Mouse (Mus musculus): ENCODE measurements around the gene Ccdc92b. TPM values are rescaled to one million over a fixed set of nuclear protein-coding genes. Genes with fewer than 3 reads are reported as not detected.

Ccdc92b gene
- total RNA-seq, 1 experiment, result 1.8 TPM

DNA sequence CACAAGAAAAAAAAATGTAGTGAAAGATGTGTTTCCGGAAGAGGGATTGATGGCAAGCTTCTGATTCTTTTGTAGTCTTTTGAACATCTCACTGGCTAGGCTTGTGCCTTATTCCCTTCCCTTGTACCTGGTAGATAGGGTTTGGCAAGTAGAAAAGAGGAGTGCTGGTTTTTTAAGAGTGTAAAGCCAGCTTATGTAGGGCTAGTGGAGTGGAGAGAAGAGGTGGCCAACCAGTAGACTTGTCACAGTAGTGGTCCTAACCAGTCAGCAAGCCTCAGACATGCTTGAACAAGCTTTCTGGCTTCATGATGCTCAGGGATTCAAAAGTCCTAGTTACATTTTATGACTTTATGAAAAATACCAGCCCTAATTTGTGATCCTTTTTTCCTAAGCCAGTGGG, 51.6 kb downstream of the Ccdc92b start:
- TF ChIP-seq ZC3H11A (IDR thresholded peaks at IDR 0.05; ENCODE audit: borderline replicate concordance, low read depth, low read length) (no peak), ZNF384 (IDR thresholded peaks at IDR 0.05; ENCODE audit: low read depth, low read length) (no peak), CHD2 (IDR thresholded peaks at IDR 0.05; ENCODE audit: low read depth, low read length) (no peak), MAFK (IDR thresholded peaks at IDR 0.05; ENCODE audit: insufficient read depth, low read depth, low read length) (no peak), HCFC1 (IDR thresholded peaks at IDR 0.05; ENCODE audit: borderline replicate concordance, insufficient read depth, low read length) (no peak)
- no peak overlapping the region for H3K9ac ChIP-seq (ENCODE audit: insufficient read depth, low read depth, low read length, poor library complexity, severe bottlenecking)
- H3K4me1 ChIP-seq (ENCODE audit: control insufficient read depth in 2 of 2, insufficient read depth in 2 of 2, low read length in 2 of 2, poor library complexity in 1 of 2), result no peaks in the 10 kb centered on the region
- H3K4me3 ChIP-seq (ENCODE audit: insufficient read depth in 1 of 2, low read depth in 1 of 2, low read length in 2 of 2, poor library complexity in 1 of 2, severe bottlenecking in 1 of 2), result no peak overlapping the region
- H3K27ac ChIP-seq (ENCODE audit: insufficient read depth, low read depth, low read length, poor library complexity, severe bottlenecking), result no peak overlapping the region
- no peaks in the 10 kb centered on the region for H3K9me3 ChIP-seq (ENCODE audit: control insufficient read depth, insufficient read depth, low read depth, low read length)
- no peak for DNase-seq (ENCODE audit: low read depth, low spot score)
- H3K36me3 ChIP-seq (ENCODE audit: control insufficient read depth, insufficient read depth, low read length, poor library complexity, severe bottlenecking), result peaks cover 48% of the 10 kb centered on the region
- in situ Hi-C loops (cut with MboI; ENCODE audit: low sequenced_read_pairs in 2 of 2, unreplicated experiment in 2 of 2), result loop anchor here (10.0 to 25.0 kb wide), 2 partner anchors 816 to 834 kb away; partner anchors contain the start of gene Prpf8 (in 1 of the 2)

DNA sequence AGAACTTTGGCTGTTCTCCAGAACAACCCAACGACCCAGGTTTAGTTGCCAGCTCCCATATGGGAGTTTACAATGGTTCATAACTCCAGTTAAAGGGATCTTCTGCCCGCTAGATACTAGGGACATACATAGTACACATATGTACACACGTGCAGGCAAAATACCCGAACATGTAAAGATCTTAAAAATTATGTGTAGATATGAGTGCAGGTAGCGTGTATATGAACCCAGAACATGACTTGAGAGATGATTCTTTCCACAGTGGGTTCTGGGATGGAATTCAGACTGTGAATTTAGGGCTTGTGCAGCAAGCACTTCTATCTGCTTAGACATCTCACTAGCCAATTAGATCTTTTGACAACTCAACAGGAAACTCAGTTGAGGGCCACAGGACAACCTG, 52.4 kb downstream of the Ccdc92b start:
- H3K4me3 ChIP-seq (ENCODE audit: insufficient read depth in 1 of 2, low read depth in 1 of 2, low read length in 2 of 2, poor library complexity in 1 of 2, severe bottlenecking in 1 of 2), result no peak overlapping the region
- H3K9ac ChIP-seq (ENCODE audit: insufficient read depth, low read depth, low read length, poor library complexity, severe bottlenecking), result no peak overlapping the region
- H3K36me3 ChIP-seq (ENCODE audit: control insufficient read depth, insufficient read depth, low read length, poor library complexity, severe bottlenecking), result peaks cover 40% of the 10 kb centered on the region
- in situ Hi-C loops (cut with MboI; ENCODE audit: low sequenced_read_pairs in 2 of 2, unreplicated experiment in 2 of 2), result loop anchor here (10.0 to 25.0 kb wide), 2 partner anchors 815 to 833 kb away; partner anchors contain the start of gene Prpf8 (in 1 of the 2)
- H3K9me3 ChIP-seq (ENCODE audit: control insufficient read depth, insufficient read depth, low read depth, low read length), result no peaks in the 10 kb centered on the region
- no peak for DNase-seq (ENCODE audit: low read depth, low spot score)
- no peaks in the 10 kb centered on the region for H3K4me1 ChIP-seq (ENCODE audit: control insufficient read depth in 2 of 2, insufficient read depth in 2 of 2, low read length in 2 of 2, poor library complexity in 1 of 2)
- no peak overlapping the region for H3K27ac ChIP-seq (ENCODE audit: insufficient read depth, low read depth, low read length, poor library complexity, severe bottlenecking)
- no peak for TF ChIP-seq ZNF384 (IDR thresholded peaks at IDR 0.05; ENCODE audit: low read depth, low read length)
- no peak for TF ChIP-seq CHD2 (IDR thresholded peaks at IDR 0.05; ENCODE audit: low read depth, low read length)
- TF ChIP-seq MAFK (IDR thresholded peaks at IDR 0.05; ENCODE audit: insufficient read depth, low read depth, low read length), result no peak
- no peak for TF ChIP-seq ZC3H11A (IDR thresholded peaks at IDR 0.05; ENCODE audit: borderline replicate concordance, low read depth, low read length)
- no peak for TF ChIP-seq HCFC1 (IDR thresholded peaks at IDR 0.05; ENCODE audit: borderline replicate concordance, insufficient read depth, low read length)

DNA sequence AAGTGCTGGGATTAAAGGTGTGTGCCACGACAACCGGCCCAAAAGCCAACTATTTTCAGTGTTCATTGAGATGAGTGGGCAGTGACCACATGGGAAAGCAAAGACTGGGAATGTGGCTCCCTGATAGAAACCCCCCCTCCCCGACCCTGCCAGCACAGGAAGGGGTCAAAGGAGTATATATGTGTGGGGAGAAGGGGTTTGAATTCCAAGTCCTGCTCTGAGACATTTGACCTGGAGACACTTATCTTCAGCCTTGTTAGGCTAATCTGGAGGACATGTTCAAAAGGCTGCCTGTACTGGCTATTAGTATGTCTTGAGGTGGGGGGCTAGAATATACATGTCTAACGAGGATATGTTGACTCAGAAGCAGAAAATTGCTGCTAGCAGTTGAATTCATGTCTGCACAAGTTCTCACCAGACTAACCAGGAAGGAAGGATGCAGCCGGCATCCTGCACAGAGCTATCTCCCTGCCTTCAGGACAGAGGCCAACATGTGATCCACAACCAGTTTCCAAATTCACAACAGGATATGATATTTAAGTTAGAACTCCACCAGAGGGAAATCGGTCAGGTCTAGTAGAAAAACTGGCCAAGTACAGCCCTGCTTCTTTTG, 53.6 kb downstream of the Ccdc92b start:
- no peak for TF ChIP-seq ZNF384 (IDR thresholded peaks at IDR 0.05; ENCODE audit: low read depth, low read length)
- no peak for TF ChIP-seq HCFC1 (IDR thresholded peaks at IDR 0.05; ENCODE audit: borderline replicate concordance, insufficient read depth, low read length)
- no peak for TF ChIP-seq ZC3H11A (IDR thresholded peaks at IDR 0.05; ENCODE audit: borderline replicate concordance, low read depth, low read length)
- TF ChIP-seq MAFK (IDR thresholded peaks at IDR 0.05; ENCODE audit: insufficient read depth, low read depth, low read length), result no peak
- no peak for TF ChIP-seq CHD2 (IDR thresholded peaks at IDR 0.05; ENCODE audit: low read depth, low read length)
- peaks cover 28% of the 10 kb centered on the region for H3K36me3 ChIP-seq (ENCODE audit: control insufficient read depth, insufficient read depth, low read length, poor library complexity, severe bottlenecking)
- no peak overlapping the region for H3K4me3 ChIP-seq (ENCODE audit: insufficient read depth in 1 of 2, low read depth in 1 of 2, low read length in 2 of 2, poor library complexity in 1 of 2, severe bottlenecking in 1 of 2)
- no peak for DNase-seq (ENCODE audit: low read depth, low spot score)
- no peaks in the 10 kb centered on the region for H3K9me3 ChIP-seq (ENCODE audit: control insufficient read depth, insufficient read depth, low read depth, low read length)
- H3K4me1 ChIP-seq (ENCODE audit: control insufficient read depth in 2 of 2, insufficient read depth in 2 of 2, low read length in 2 of 2, poor library complexity in 1 of 2), result no peaks in the 10 kb centered on the region
- in situ Hi-C loops (cut with MboI; ENCODE audit: low sequenced_read_pairs in 2 of 2, unreplicated experiment in 2 of 2), result loop anchor here (10.0 to 25.0 kb wide), 2 partner anchors 814 to 832 kb away; partner anchors contain the start of gene Prpf8 (in 1 of the 2)
- no peak overlapping the region for H3K27ac ChIP-seq (ENCODE audit: insufficient read depth, low read depth, low read length, poor library complexity, severe bottlenecking)
- H3K9ac ChIP-seq (ENCODE audit: insufficient read depth, low read depth, low read length, poor library complexity, severe bottlenecking), result no peak overlapping the region

- Histone ChIP-seq H3K9ac (ENCODE audit: insufficient read depth, low read depth, low read length, poor library complexity, severe bottlenecking) (no peak overlapping the region), H3K4me1 (ENCODE audit: control insufficient read depth in 2 of 2, insufficient read depth in 2 of 2, low read length in 2 of 2, poor library complexity in 1 of 2) (no peaks in the 10 kb centered on the region), H3K27ac (ENCODE audit: insufficient read depth, low read depth, low read length, poor library complexity, severe bottlenecking) (no peak overlapping the region), H3K4me3 (ENCODE audit: insufficient read depth in 1 of 2, low read depth in 1 of 2, low read length in 2 of 2, poor library complexity in 1 of 2, severe bottlenecking in 1 of 2) (no peak overlapping the region), H3K36me3 (ENCODE audit: control insufficient read depth, insufficient read depth, low read length, poor library complexity, severe bottlenecking) (peaks cover 25% of the 10 kb centered on the region), H3K9me3 (ENCODE audit: control insufficient read depth, insufficient read depth, low read depth, low read length) (no peaks in the 10 kb centered on the region)
- no peak for TF ChIP-seq HCFC1 (IDR thresholded peaks at IDR 0.05; ENCODE audit: borderline replicate concordance, insufficient read depth, low read length)
- TF ChIP-seq ZC3H11A (IDR thresholded peaks at IDR 0.05; ENCODE audit: borderline replicate concordance, low read depth, low read length), result no peak
- no peak for TF ChIP-seq ZNF384 (IDR thresholded peaks at IDR 0.05; ENCODE audit: low read depth, low read length)
- TF ChIP-seq MAFK (IDR thresholded peaks at IDR 0.05; ENCODE audit: insufficient read depth, low read depth, low read length), result no peak
- TF ChIP-seq CHD2 (IDR thresholded peaks at IDR 0.05; ENCODE audit: low read depth, low read length), result no peak
- in situ Hi-C loops (cut with MboI; ENCODE audit: low sequenced_read_pairs in 2 of 2, unreplicated experiment in 2 of 2), result loop anchor here (10.0 to 25.0 kb wide), 2 partner anchors 814 to 831 kb away; partner anchors contain the start of gene Prpf8 (in 1 of the 2)
- no peak for DNase-seq (ENCODE audit: low read depth, low spot score)
Observed at GRCm38 (mm10) chr11:74673561-74673960, 54.2 kb downstream of the Ccdc92b start.
